Mouse (Mus musculus): ENCODE measurements around the gene Ackr2.

- TF ChIP-seq CTCF (conservative IDR thresholded peaks at IDR 0.05; ENCODE audit: low read length) (no peak), NANOG (IDR thresholded peaks at IDR 0.05; ENCODE audit: borderline replicate concordance, low read length) (no peak)
Measured at GRCm38 (mm10) chr9:121858153-121858488, 40.0 kb upstream of the Ackr2 start, which contains the start of gene Higd1a.
